Mouse (Mus musculus): Measurements from ENCODE around the gene Tubb2a. TPM values are rescaled to one million over a fixed set of nuclear protein-coding genes. Genes with fewer than 3 reads are reported as not detected.

The Tubb2a gene
- polyA plus RNA-seq, 1 experiment from 2014 or later, result 403 TPM

- ATAC-seq (ENCODE audit: low FRiP score), result no peak
- no peak overlapping the region for H3K4me3 ChIP-seq (replicated peaks)
- peaks cover 17% of the 10 kb centered on the region; the same call in 1 of the 2 replicates for H3K4me1 ChIP-seq
- H3K9ac ChIP-seq, result no peak overlapping the region
- no peak overlapping the region for H3K27ac ChIP-seq
- 81% methylated on average over 4 of the region's 4 CpGs for WGBS
- no peak overlapping the region for H3K4me2 ChIP-seq
- peaks cover 3% of the 10 kb centered on the region for H3K36me3 ChIP-seq (replicated peaks)
- no peaks in the 10 kb centered on the region for H3K9me3 ChIP-seq
- no peaks in the 10 kb centered on the region for H3K27me3 ChIP-seq
These were observed 7.5 kb downstream of the Tubb2a start for GRCm38 (mm10) chr13:34070296-34070695.

DNA sequence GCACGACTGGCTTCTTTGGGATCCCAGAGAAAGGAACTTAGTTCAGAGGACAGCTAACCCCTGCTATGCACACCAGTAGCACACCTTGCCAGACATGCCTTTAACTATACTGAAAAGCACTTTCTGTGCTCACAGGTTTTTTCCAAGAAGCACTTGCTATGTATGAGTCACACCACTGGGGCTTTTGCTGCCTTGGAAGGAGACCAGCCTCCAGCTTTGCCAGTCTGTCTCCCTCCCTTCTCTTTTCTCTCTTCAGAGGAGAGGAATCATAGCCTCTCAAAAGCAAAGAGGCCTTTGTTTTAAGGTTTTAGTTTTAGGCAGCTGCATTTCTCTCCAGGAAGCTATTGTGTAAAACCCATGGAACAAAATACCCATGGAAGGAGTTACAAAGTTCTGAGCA is 11.5 kb downstream of the Tubb2a start:
- H3K4me3 ChIP-seq (replicated peaks), result no peak overlapping the region
- WGBS, result 44% methylated on average over 1 of the region's 1 CpGs
- ATAC-seq (ENCODE audit: low FRiP score), result no peak
- H3K9ac ChIP-seq, result no peak overlapping the region
- no peak overlapping the region for H3K4me2 ChIP-seq
- no peaks in the 10 kb centered on the region for H3K27me3 ChIP-seq
- H3K27ac ChIP-seq, result no peak overlapping the region
- H3K4me1 ChIP-seq, result peaks cover 9% of the 10 kb centered on the region; the same call in 1 of the 2 replicates
- H3K9me3 ChIP-seq, result no peaks in the 10 kb centered on the region
- peaks cover 10% of the 10 kb centered on the region; the same call in 1 of the 2 replicates for H3K36me3 ChIP-seq (replicated peaks)

- 89% methylated on average over 10 of the region's 10 CpGs for WGBS
These were observed 15.3 kb downstream of the Tubb2a start for GRCm38 (mm10) chr13:34062466-34062865.

DNA sequence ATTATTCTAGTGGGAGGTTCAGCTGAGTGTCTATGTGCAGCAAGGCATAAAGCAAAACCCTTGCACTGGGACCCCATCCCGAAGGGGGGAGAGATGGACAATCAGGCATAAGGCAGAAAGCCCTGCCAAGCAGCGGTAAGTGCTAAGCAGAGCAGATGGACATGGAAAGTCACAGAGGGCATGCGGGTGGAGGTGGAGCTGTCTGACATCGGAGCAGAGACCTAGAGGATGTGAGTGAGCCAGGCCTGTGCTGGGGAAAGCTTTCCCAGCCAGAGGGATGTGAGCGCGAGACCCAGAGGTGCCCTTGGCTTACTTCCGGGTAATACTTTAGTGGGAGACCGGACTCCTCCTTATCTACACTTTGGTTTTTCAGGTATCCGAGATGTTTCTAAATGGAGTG is 17.7 kb downstream of the Tubb2a start:
- H3K9me3 ChIP-seq, result no peaks in the 10 kb centered on the region
- H3K9ac ChIP-seq, result no peak overlapping the region
- no peak overlapping the region for H3K4me3 ChIP-seq (replicated peaks)
- H3K27ac ChIP-seq, result no peak overlapping the region
- H3K4me2 ChIP-seq, result no peak overlapping the region
- H3K27me3 ChIP-seq, result no peaks in the 10 kb centered on the region
- 93% methylated on average over 9 of the region's 9 CpGs for WGBS
- ATAC-seq (ENCODE audit: low FRiP score), result no peak
- peaks cover 23% of the 10 kb centered on the region for H3K36me3 ChIP-seq (replicated peaks)
- no peaks in the 10 kb centered on the region for H3K4me1 ChIP-seq

More at GRCm38 (mm10) chr13:34062466-34062865, 15.3 kb downstream of the Tubb2a start:
- Histone ChIP-seq H3K9ac (no peak overlapping the region), H3K9me3 (no peaks in the 10 kb centered on the region), H3K36me3 (replicated peaks) (peaks cover 16% of the 10 kb centered on the region; the same call in 1 of the 2 replicates), H3K4me1 (no peaks in the 10 kb centered on the region), H3K27me3 (no peaks in the 10 kb centered on the region), H3K4me2 (no peak overlapping the region), H3K4me3 (replicated peaks) (no peak overlapping the region), H3K27ac (no peak overlapping the region)
- ATAC-seq (ENCODE audit: low FRiP score), result no peak

DNA sequence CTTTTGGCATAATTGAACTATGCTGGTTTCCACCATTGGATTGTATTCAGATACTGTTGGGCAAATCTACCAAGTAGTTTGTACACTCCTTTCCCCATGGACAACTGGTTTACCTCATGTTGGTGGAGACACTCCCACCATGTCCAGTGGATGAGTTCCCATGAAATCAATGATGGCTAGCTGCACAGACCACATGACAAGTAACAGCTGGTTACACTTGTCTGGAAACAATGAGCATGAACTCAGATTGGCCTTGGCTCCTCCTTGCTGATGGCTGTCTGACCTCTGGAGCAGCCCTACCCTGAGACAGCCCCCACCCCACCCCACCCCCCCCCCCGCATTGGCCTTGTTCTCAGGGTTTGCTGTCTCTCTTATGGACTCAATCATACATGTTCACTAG is 20.6 kb downstream of the Tubb2a start:
- peaks cover 27% of the 10 kb centered on the region for H3K36me3 ChIP-seq (replicated peaks)
- no peaks in the 10 kb centered on the region for H3K27me3 ChIP-seq
- ATAC-seq (ENCODE audit: low FRiP score), result no peak
- H3K4me1 ChIP-seq, result no peaks in the 10 kb centered on the region
- no peak overlapping the region for H3K4me2 ChIP-seq
- WGBS, result 92% methylated on average over 1 of the region's 1 CpGs
- no peak overlapping the region for H3K9ac ChIP-seq
- H3K27ac ChIP-seq, result no peak overlapping the region
- no peak overlapping the region for H3K4me3 ChIP-seq (replicated peaks)
- H3K9me3 ChIP-seq, result no peaks in the 10 kb centered on the region

- H3K27ac ChIP-seq, result no peak overlapping the region
- ATAC-seq (ENCODE audit: low FRiP score), result no peak
- no peaks in the 10 kb centered on the region for H3K9me3 ChIP-seq
- peaks cover 26% of the 10 kb centered on the region for H3K36me3 ChIP-seq (replicated peaks)
- no peaks in the 10 kb centered on the region for H3K27me3 ChIP-seq
- WGBS, result 93% methylated on average over 3 of the region's 3 CpGs
- no peaks in the 10 kb centered on the region for H3K4me1 ChIP-seq
- no peak overlapping the region for H3K4me3 ChIP-seq (replicated peaks)
- no peak overlapping the region for H3K9ac ChIP-seq
- no peak overlapping the region for H3K4me2 ChIP-seq
These were observed 22.8 kb downstream of the Tubb2a start for GRCm38 (mm10) chr13:34054983-34055382.

GRCm38 (mm10) chr13:34054391-34054790 is 23.4 kb downstream of the Tubb2a start:
- WGBS, result 72% methylated on average over 4 of the region's 4 CpGs
- Histone ChIP-seq H3K4me2 (no peak overlapping the region), H3K4me1 (no peaks in the 10 kb centered on the region), H3K9ac (no peak overlapping the region), H3K4me3 (replicated peaks) (no peak overlapping the region), H3K27me3 (no peaks in the 10 kb centered on the region), H3K27ac (no peak overlapping the region), H3K36me3 (replicated peaks) (peaks cover 25% of the 10 kb centered on the region), H3K9me3 (no peaks in the 10 kb centered on the region)
- no peak for ATAC-seq (ENCODE audit: low FRiP score)

DNA sequence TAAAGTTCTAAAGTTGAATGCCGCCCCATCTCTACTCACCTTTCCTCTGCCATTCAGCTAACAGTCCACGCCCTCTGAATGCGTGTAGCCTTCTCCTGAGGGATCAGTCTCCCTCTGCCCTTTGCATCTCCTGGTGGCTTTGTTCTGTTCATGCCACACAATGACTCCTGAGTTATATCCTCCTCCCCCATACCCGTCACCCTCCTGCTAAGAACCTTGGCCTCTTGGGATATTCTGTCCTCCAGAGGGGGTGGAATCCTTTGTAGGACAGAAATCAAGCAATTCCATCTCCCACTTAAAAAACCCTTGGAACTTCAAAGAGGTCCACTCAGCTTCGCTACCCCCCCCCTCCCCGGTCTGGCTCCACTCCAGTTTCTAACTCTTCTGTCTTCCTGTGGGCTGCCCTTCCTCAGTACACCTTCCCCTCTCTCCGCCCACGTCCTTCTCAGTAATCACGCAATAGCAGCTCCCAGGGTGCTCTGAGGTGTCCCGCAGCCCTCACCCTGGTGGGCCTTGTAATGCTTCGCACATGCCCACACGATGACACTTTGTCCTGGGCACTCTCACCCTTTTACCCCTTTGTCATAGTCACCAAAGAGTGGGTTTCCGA is 24.0 kb downstream of the Tubb2a start:
- Histone ChIP-seq H3K4me2 (no peak overlapping the region), H3K4me1 (no peaks in the 10 kb centered on the region), H3K4me3 (replicated peaks) (no peak overlapping the region), H3K27ac (no peak overlapping the region), H3K36me3 (replicated peaks) (peaks cover 25% of the 10 kb centered on the region), H3K9ac (no peak overlapping the region), H3K9me3 (no peaks in the 10 kb centered on the region), H3K27me3 (no peaks in the 10 kb centered on the region)
- no peak for ATAC-seq (ENCODE audit: low FRiP score)
- 82% methylated on average over 13 of the region's 13 CpGs for WGBS

GRCm38 (mm10) chr13:34051692-34052091 is 26.1 kb downstream of the Tubb2a start:
- 95% methylated on average over 3 of the region's 3 CpGs for WGBS
- Histone ChIP-seq H3K27me3 (no peaks in the 10 kb centered on the region), H3K9ac (no peak overlapping the region), H3K36me3 (replicated peaks) (peaks cover 30% of the 10 kb centered on the region), H3K4me2 (no peak overlapping the region), H3K4me3 (replicated peaks) (no peak overlapping the region), H3K4me1 (no peaks in the 10 kb centered on the region; the same call in 1 of the 2 replicates), H3K27ac (no peak overlapping the region), H3K9me3 (no peaks in the 10 kb centered on the region)
- ATAC-seq (ENCODE audit: low FRiP score), result no peak

DNA sequence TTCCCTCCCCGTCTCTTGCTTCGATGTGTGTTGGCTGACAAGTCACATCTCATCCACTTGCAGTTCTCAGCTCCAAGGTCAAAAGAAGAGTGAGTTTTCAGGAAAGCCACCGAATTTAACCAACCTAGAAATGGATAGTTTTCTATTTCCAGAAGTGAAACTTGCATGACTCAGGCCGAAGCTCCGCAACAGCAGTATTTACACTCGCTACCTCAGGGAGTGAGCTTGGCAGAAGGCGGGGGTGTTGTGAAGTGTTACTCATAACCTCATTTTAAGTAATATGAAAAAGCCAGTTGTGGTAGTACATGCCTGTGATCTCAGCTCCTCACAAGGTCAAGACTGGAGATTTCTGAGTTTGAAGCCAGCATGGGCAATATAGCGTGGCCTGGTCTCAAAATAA is 27.3 kb downstream of the Tubb2a start:
- WGBS, result 93% methylated on average over 8 of the region's 8 CpGs
- H3K9ac ChIP-seq, result no peak overlapping the region
- H3K9me3 ChIP-seq, result no peaks in the 10 kb centered on the region
- no peaks in the 10 kb centered on the region for H3K27me3 ChIP-seq
- H3K4me3 ChIP-seq (replicated peaks), result no peak overlapping the region
- no peaks in the 10 kb centered on the region; the same call in 1 of the 2 replicates for H3K4me1 ChIP-seq
- no peak for ATAC-seq (ENCODE audit: low FRiP score)
- no peak overlapping the region for H3K27ac ChIP-seq
- H3K36me3 ChIP-seq (replicated peaks), result peaks cover 23% of the 10 kb centered on the region
- H3K4me2 ChIP-seq, result no peak overlapping the region

DNA sequence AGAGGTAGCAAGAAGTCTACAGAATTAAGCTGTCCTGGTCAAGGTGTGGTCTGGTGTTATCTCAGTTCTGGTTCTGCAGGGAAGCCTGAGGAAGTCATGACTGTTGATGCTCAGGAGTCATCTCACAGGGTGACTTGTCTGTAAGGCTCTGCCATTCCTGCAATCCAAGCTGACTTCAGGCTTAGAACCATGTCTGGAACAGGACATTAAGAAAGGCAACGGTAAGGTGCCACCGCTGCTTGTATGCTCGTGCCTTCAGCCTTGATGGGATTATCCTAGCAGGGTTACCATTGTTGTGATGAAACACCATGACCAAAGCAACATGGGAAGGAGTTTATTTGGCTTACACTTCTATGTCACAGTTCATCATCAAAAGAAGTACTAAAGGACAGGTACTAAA is 30.3 kb downstream of the Tubb2a start:
- ATAC-seq (ENCODE audit: low FRiP score), result no peak
- no peak overlapping the region for H3K9ac ChIP-seq
- no peaks in the 10 kb centered on the region for H3K9me3 ChIP-seq
- H3K27me3 ChIP-seq, result no peaks in the 10 kb centered on the region
- H3K4me3 ChIP-seq (replicated peaks), result no peak overlapping the region
- WGBS, result 83% methylated on average over 3 of the region's 3 CpGs
- H3K27ac ChIP-seq, result no peak overlapping the region
- peaks cover 9% of the 10 kb centered on the region; the same call in 1 of the 2 replicates for H3K36me3 ChIP-seq (replicated peaks)
- H3K4me1 ChIP-seq, result no peaks in the 10 kb centered on the region; the same call in 1 of the 2 replicates
- H3K4me2 ChIP-seq, result no peak overlapping the region

DNA sequence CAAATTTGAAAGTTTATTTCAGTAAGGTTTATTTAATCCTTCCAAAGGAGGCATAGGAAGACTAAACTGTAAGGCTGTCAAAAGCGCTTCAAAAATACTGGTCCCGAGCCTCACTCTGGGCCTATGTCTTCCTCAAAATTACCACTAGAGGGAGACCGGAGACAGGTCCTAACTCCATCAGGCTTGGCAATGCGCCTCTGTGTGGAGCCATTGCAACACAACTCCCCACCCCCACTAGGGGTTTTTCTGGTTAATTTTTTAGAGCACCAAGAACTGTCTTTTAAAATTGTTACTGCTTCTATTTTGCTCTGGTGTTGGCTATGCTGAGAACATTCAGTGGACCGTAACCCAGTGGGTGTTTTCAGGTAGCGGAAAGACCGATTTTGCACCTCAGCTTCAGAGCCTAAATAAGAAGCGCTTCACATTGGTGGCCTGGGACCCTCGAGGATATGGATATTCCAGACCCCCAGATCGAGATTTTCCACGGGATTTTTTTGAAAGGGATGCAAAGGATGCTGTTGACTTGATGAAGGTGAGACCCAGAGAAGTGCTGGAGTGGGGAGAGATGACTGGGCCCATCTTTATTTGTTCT is 31.3 kb downstream of the Tubb2a start:
- H3K4me2 ChIP-seq, result no peak overlapping the region
- peak; percentile 94 for ATAC-seq (ENCODE audit: low FRiP score)
- H3K36me3 ChIP-seq (replicated peaks), result peaks cover 9% of the 10 kb centered on the region; the same call in 1 of the 2 replicates
- 43% methylated on average over 11 of the region's 11 CpGs for WGBS
- H3K27me3 ChIP-seq, result no peaks in the 10 kb centered on the region
- H3K4me1 ChIP-seq, result no peaks in the 10 kb centered on the region; the same call in 1 of the 2 replicates
- H3K9me3 ChIP-seq, result no peaks in the 10 kb centered on the region
- H3K27ac ChIP-seq, result no peak overlapping the region
- H3K4me3 ChIP-seq (replicated peaks), result no peak overlapping the region
- no peak overlapping the region for H3K9ac ChIP-seq
